Mouse (Mus musculus): ENCODE results near the gene Rpl26. TPM values are rescaled to one million over a fixed set of nuclear protein-coding genes. Genes with fewer than 3 reads are reported as not detected.

Gene Rpl26
- polyA plus RNA-seq, 1 experiment from 2014 or later = 976 TPM

GRCm38 (mm10) chr11:68891823-68892222 is 9.6 kb upstream of the Rpl26 start:
- H3K4me3 ChIP-seq = no peak overlapping the region
- no peak overlapping the region for H3K4me2 ChIP-seq
- no peak for ATAC-seq
- H3K27me3 ChIP-seq (replicated peaks) = no peaks in the 10 kb centered on the region
- H3K36me3 ChIP-seq = no peaks in the 10 kb centered on the region
- H3K9ac ChIP-seq = peak overlapping the region; percentile 13; the same call in 1 of the 2 replicates
- no peaks in the 10 kb centered on the region for H3K9me3 ChIP-seq (replicated peaks)
- 51% methylated on average over 5 of the region's 5 CpGs for WGBS (ENCODE audit: insufficient replicate concordance)
- peaks cover 53% of the 10 kb centered on the region for H3K4me1 ChIP-seq
- H3K27ac ChIP-seq = no peak overlapping the region

DNA sequence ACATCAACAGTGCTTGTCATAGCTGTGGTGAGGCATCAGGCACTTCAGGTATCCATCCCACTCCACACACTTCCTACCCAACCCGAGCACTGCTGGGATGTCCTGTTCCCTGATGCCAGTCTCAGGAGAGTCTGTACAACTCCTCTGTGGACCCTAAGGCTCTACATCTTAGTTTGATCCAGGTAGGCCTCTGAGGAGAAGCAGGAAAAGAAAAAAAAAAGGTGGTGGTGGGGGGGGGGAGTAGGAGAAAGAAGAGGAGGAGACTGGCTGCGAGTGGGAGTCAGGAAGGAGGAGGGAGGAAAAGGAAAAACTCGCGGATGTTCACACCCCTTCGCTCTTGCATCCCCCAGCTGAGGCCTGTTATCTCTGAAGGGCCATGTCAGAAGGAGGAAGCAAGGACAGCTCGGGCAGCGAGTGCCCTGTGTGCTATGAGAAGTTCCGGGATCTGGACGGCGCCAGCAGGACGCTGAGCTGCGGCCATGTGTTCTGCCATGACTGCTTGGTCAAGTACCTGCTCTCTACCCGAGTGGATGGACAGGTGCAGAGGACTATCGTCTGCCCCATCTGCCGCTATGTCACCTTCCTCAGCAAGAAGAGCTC is 9.1 kb upstream of the Rpl26 start:
- no peaks in the 10 kb centered on the region for H3K27me3 ChIP-seq (replicated peaks)
- WGBS (ENCODE audit: insufficient replicate concordance) = 21% methylated on average over 15 of the region's 15 CpGs
- H3K9ac ChIP-seq = peak overlapping the region; percentile 33; the same call in 1 of the 2 replicates
- no peak for ATAC-seq
- peaks cover 59% of the 10 kb centered on the region for H3K4me1 ChIP-seq
- H3K9me3 ChIP-seq (replicated peaks) = no peaks in the 10 kb centered on the region
- H3K36me3 ChIP-seq = no peaks in the 10 kb centered on the region
- H3K4me3 ChIP-seq = peak overlapping the region; percentile 24
- H3K27ac ChIP-seq = peak overlapping the region; percentile 57
- peak overlapping the region; percentile 55 for H3K4me2 ChIP-seq

GRCm38 (mm10) chr11:68893911-68894464 is 7.4 kb upstream of the Rpl26 start:
- 67% methylated on average over 12 of the region's 12 CpGs for WGBS (ENCODE audit: insufficient replicate concordance)
- no peak overlapping the region for H3K4me2 ChIP-seq
- H3K27ac ChIP-seq = no peak overlapping the region
- no peaks in the 10 kb centered on the region for H3K9me3 ChIP-seq (replicated peaks)
- ATAC-seq = no peak
- no peaks in the 10 kb centered on the region for H3K27me3 ChIP-seq (replicated peaks)
- no peak overlapping the region for H3K4me3 ChIP-seq
- H3K9ac ChIP-seq = no peak overlapping the region
- H3K4me1 ChIP-seq = peaks cover 67% of the 10 kb centered on the region
- H3K36me3 ChIP-seq = no peaks in the 10 kb centered on the region

- no peak overlapping the region for H3K9ac ChIP-seq
- H3K4me1 ChIP-seq = peaks cover 79% of the 10 kb centered on the region
- WGBS (ENCODE audit: insufficient replicate concordance) = 52% methylated on average over 5 of the region's 5 CpGs
- peak; percentile 79 for ATAC-seq
- H3K9me3 ChIP-seq (replicated peaks) = no peaks in the 10 kb centered on the region
- peak overlapping the region; percentile 88 for H3K27ac ChIP-seq
- no peaks in the 10 kb centered on the region for H3K36me3 ChIP-seq
- no peak overlapping the region for H3K4me3 ChIP-seq
- no peaks in the 10 kb centered on the region for H3K27me3 ChIP-seq (replicated peaks)
- peak overlapping the region; percentile 23 for H3K4me2 ChIP-seq
These were observed 5.1 kb upstream of the Rpl26 start for GRCm38 (mm10) chr11:68896247-68896646.

DNA sequence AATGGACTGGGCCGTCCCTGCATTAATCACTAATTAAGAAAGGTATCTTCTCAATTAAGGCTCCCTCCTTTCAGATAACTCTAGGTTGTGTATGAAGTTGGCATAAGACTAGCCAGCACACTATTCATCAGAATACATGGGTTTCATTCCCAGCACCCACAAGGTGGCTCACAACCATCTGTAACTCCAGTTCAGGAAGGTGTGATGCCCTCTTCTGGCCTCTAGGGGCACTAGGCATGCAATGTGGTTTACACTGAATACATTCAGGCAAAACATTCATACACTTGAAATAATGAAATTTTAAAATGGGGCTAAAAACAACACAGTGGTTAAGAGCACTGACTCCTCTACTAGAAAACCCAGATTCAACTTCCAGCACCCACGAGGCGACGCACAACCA is 4.3 kb upstream of the Rpl26 start:
- H3K9me3 ChIP-seq (replicated peaks) = no peaks in the 10 kb centered on the region

DNA sequence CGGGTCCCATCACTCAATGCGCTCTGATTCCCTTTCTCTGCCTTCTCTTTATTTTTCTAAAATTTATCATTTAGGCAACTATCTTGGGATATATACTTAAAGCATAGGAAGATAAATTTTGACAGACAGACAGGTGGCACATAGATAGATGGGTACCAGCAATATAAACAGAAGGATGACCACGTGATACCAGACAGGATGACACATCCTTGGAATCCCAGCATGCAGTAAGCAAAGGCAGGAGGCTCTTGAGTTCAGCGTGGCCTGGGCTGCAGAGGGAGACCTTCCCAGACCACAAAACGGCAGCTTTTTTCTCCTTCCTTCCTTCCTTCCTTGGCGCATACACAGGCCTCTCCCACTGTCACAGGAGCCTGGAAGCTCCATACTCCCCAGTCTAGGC is 3.5 kb upstream of the Rpl26 start:
- H3K9ac ChIP-seq = 0 out of 2 replicates have a peak overlapping the region, but pooled peaks have one; percentile 17
- WGBS (ENCODE audit: insufficient replicate concordance) = 50% methylated on average over 6 of the region's 6 CpGs
- no peaks in the 10 kb centered on the region for H3K9me3 ChIP-seq (replicated peaks)
- peaks cover 73% of the 10 kb centered on the region for H3K4me1 ChIP-seq
- ATAC-seq = no peak
- H3K4me3 ChIP-seq = no peak overlapping the region
- H3K36me3 ChIP-seq = peaks cover 6% of the 10 kb centered on the region
- H3K4me2 ChIP-seq = no peak overlapping the region
- H3K27me3 ChIP-seq (replicated peaks) = no peaks in the 10 kb centered on the region
- H3K27ac ChIP-seq = peak overlapping the region; percentile 73; the same call in 1 of the 2 replicates

More for the DNA sequence above, 4.3 kb upstream of the Rpl26 start:
- no peak overlapping the region for H3K4me3 ChIP-seq
- ATAC-seq = no peak
- H3K9ac ChIP-seq = no peak overlapping the region
- H3K4me2 ChIP-seq = no peak overlapping the region; the same call in 1 of the 2 replicates
- no peaks in the 10 kb centered on the region for H3K36me3 ChIP-seq
- H3K27me3 ChIP-seq (replicated peaks) = no peaks in the 10 kb centered on the region
- H3K4me1 ChIP-seq = peaks cover 75% of the 10 kb centered on the region
- H3K27ac ChIP-seq = peak overlapping the region; percentile 88
- 50% methylated on average over 4 of the region's 4 CpGs for WGBS (ENCODE audit: insufficient replicate concordance)

- Histone ChIP-seq H3K27me3 (replicated peaks) (no peaks in the 10 kb centered on the region), H3K4me3 (no peak overlapping the region), H3K4me1 (peaks cover 75% of the 10 kb centered on the region), H3K9ac (no peak overlapping the region), H3K9me3 (replicated peaks) (no peaks in the 10 kb centered on the region), H3K27ac (peak overlapping the region; percentile 73), H3K4me2 (peak overlapping the region; percentile 4; the same call in 1 of the 2 replicates), H3K36me3 (peaks cover 16% of the 10 kb centered on the region)
- ATAC-seq = peak; percentile 40
- 24% methylated on average over 6 of the region's 6 CpGs for WGBS (ENCODE audit: insufficient replicate concordance)
These were observed 2.6 kb upstream of the Rpl26 start for GRCm38 (mm10) chr11:68898790-68899189.

DNA sequence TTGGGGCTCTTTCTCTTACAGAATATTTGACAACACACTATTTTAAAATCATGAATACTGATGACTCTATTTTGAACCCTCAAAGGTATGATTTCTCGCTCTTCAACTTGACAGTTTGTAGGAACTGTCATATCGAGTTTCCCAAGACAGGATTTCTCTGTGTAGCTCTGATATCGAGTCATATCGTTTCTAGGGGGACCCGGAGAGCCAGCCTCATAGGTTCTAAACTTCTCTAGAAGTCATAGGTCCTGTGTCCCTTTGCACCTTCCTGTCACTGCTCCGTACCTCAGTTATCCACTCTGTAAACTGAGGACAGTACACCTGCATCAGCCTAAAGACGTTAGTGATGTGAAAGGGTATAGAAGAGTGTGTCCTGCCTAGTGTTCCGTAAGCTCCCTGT is 1.6 kb upstream of the Rpl26 start:
- Histone ChIP-seq H3K36me3 (peaks cover 26% of the 10 kb centered on the region), H3K4me2 (0 out of 2 replicates have a peak overlapping the region, but pooled peaks have one; percentile 7), H3K9me3 (replicated peaks) (no peaks in the 10 kb centered on the region), H3K4me1 (peaks cover 72% of the 10 kb centered on the region), H3K9ac (no peak overlapping the region), H3K27me3 (replicated peaks) (no peaks in the 10 kb centered on the region), H3K27ac (no peak overlapping the region; the same call in 1 of the 2 replicates), H3K4me3 (no peak overlapping the region)
- ATAC-seq = no peak
- WGBS (ENCODE audit: insufficient replicate concordance) = 70% methylated on average over 8 of the region's 8 CpGs

- WGBS (ENCODE audit: insufficient replicate concordance) = 31% methylated on average over 31 of the region's 31 CpGs
- Histone ChIP-seq H3K4me2 (peak overlapping the region; percentile 88), H3K36me3 (peaks cover 35% of the 10 kb centered on the region), H3K4me1 (peaks cover 68% of the 10 kb centered on the region), H3K9me3 (replicated peaks) (no peaks in the 10 kb centered on the region), H3K4me3 (peak overlapping the region; percentile 96), H3K9ac (peak overlapping the region; percentile 96), H3K27me3 (replicated peaks) (no peaks in the 10 kb centered on the region), H3K27ac (peak overlapping the region; percentile 41)
- no peak for ATAC-seq
These were observed 648 bp upstream of the Rpl26 start for GRCm38 (mm10) chr11:68900519-68901350.

DNA sequence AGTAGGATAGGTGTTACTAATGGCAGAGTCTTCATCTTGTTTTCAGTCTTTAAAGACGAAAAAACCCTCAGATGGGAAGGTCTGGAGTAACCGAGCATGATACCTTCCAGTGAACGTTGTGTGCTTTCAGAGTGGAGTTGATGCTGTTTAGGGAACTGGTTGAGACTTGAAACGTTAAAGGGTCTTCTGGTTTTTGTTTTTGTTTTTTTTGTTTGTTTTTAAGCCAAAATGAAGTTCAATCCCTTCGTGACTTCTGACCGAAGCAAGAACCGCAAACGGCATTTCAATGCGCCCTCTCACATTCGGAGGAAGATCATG is 623 bp downstream of the Rpl26 start:
- peak overlapping the region; percentile 96 for H3K4me3 ChIP-seq
- peak overlapping the region; percentile 90 for H3K27ac ChIP-seq
- under 1% methylated on average over 10 of the region's 10 CpGs for WGBS (ENCODE audit: insufficient replicate concordance)
- peak overlapping the region; percentile 88 for H3K4me2 ChIP-seq
- no peaks in the 10 kb centered on the region for H3K9me3 ChIP-seq (replicated peaks)
- H3K36me3 ChIP-seq = peaks cover 48% of the 10 kb centered on the region
- H3K9ac ChIP-seq = peak overlapping the region; percentile 96
- H3K4me1 ChIP-seq = peaks cover 56% of the 10 kb centered on the region
- no peaks in the 10 kb centered on the region for H3K27me3 ChIP-seq (replicated peaks)
- no peak for ATAC-seq

GRCm38 (mm10) chr11:68902367-68902766 is 984 bp downstream of the Rpl26 start:
- peaks cover 53% of the 10 kb centered on the region for H3K4me1 ChIP-seq
- peaks cover 52% of the 10 kb centered on the region for H3K36me3 ChIP-seq
- peak overlapping the region; percentile 96 for H3K9ac ChIP-seq
- no peaks in the 10 kb centered on the region for H3K27me3 ChIP-seq (replicated peaks)
- peak overlapping the region; percentile 90 for H3K27ac ChIP-seq
- peak overlapping the region; percentile 96 for H3K4me3 ChIP-seq
- ATAC-seq = no peak
- H3K4me2 ChIP-seq = peak overlapping the region; percentile 88
- H3K9me3 ChIP-seq (replicated peaks) = no peaks in the 10 kb centered on the region
- 2% methylated on average over 11 of the region's 11 CpGs for WGBS (ENCODE audit: insufficient replicate concordance)

GRCm38 (mm10) chr11:68902823-68903222 is 1.4 kb downstream of the Rpl26 start:
- Histone ChIP-seq H3K9me3 (replicated peaks) (no peaks in the 10 kb centered on the region), H3K9ac (peak overlapping the region; percentile 96), H3K4me2 (peak overlapping the region; percentile 88), H3K27me3 (replicated peaks) (no peaks in the 10 kb centered on the region), H3K4me3 (peak overlapping the region; percentile 96), H3K27ac (peak overlapping the region; percentile 90), H3K4me1 (peaks cover 52% of the 10 kb centered on the region), H3K36me3 (peaks cover 53% of the 10 kb centered on the region)
- WGBS (ENCODE audit: insufficient replicate concordance) = 58% methylated on average over 5 of the region's 5 CpGs
- ATAC-seq = no peak
